Mouse (Mus musculus) testis, adult 2 months (tissue): ENCODE measurements at regions not wholly inside any gene's neighbourhood (a gene's known extent, or its start where the extent isn't known, plus 50 kb on each side); places are given as distances from the start of the nearest gene placed in this dataset.

ENCODE experiments used
- CTCF ChIP-seq: fragments of 200-500 bp; IDR thresholded peaks from 2 replicates; pipeline ENCODE4 v1.5.1; 2012; ENCODE audit warnings: low read depth, mild to moderate bottlenecking, inconsistent platforms, low read length, moderate library complexity; ENCODE audit not compliant: control insufficient read depth, insufficient read depth, insufficient replicate concordance
- POLR2A ChIP-seq: fragments of 200-500 bp; IDR thresholded peaks from 2 replicates; pipeline ENCODE4 v1.6.1; 2012; ENCODE audit warnings: low read depth, mild to moderate bottlenecking, inconsistent platforms, low read length, moderate library complexity; ENCODE audit not compliant: control insufficient read depth

- TF ChIP-seq CTCF = no peak
- no peak for TF ChIP-seq POLR2A
Measured at GRCm38 (mm10) chr2:45514290-45515180, 397.3 kb upstream of the Zeb2 start.
